Mouse (Mus musculus) activated CD4-positive, CD25-positive, alpha-beta regulatory T cell, adult 4 months (primary cell): ENCODE data around the gene Adm. TPM values are rescaled to one million over a fixed set of nuclear protein-coding genes. Genes with fewer than 3 reads are reported as not detected.
"Not testable (repeated sequence)": the region's sequence is repeated elsewhere in the genome, so short reads cannot be mapped to it uniquely, and the experiment has no call there.

Experiments used
- ATAC-seq: one replicate; pipeline ENCODE4 v1.8.0; 2017
- polyA plus RNA-seq, 2 experiments: library from polyadenylated mRNA; unstranded; fragments of 100-300 nt; shearing (Covaris generic); gene quantifications; one replicate each; pipeline ENCODE4 v1.2.1; 2017

Gene Adm
- polyA plus RNA-seq, 2 experiments from 2014 or later: not detected

DNA sequence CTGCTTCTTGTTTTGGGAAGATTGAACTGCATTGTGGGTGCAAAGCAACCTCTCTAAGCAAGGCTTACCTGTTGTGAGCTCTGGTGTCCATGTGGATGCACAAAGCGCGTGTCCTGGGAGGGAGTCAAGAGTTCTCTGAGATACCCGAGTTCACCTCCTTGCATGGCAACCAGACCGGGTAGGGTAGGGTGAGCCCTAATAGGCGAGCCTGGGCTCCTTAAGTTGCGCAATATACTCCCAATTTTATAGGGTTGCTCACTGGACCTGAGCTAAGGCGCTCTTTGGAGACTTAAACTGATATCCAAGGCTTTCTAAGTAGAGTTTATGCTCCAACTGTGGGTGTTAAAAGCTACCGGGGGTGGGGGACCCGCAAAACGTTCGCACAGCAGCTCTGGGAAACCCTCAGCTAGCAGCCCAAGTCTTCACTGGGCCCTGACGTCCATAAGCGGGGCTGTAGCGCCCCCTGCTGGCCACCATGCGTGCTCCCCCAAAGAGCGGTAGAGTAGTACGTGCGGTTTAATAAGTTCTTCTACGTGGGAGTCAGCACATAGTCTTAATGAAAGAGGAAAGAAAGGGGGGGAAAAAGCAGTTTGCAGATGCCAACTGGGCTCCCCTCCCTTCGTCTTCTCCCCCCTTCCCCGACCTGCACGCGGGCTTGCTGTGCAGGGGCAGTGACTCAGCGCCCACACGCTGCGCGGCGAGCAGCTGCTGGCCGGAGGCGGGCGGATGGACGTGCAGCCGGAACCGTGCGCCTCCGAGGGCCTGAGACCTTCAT, 2.6 kb downstream of the Adm start:
- peak; percentile 77 for ATAC-seq

DNA sequence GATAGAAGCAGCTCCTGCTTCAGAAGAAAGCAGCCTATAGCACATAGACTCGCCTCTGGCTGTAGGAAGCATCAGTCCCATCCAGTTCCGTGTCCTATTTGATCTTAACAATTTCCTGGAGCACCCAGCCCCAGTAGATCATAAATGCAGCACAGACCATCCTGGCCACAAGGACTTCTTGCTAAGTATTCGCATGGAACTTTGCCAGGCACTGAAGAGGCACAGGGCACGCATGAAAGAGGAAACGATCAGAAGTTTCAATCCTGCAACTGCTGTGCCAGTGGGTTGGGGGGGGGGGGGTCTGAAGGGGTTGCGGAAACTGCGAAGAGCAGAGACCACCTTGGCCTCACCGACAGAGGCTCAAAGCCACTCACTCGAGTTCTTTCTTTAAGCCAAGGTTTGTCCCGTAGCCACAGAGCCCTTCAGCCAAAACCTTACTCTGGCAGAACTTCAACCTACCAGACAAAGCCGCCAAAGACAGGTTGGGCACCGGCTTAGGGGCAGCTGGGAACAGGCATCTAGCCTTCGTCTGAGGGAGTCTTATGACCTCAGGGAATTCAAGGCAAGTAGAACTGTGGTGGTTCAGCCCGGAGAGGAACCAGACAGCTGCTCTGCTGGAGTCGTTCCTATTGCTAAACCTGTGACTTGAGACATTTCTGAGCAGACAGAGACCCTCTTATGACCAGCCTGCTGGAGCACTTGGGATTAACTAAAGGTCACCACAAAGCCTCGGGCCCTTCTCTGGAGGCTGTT, 3.9 kb downstream of the Adm start:
- no peak for ATAC-seq

DNA sequence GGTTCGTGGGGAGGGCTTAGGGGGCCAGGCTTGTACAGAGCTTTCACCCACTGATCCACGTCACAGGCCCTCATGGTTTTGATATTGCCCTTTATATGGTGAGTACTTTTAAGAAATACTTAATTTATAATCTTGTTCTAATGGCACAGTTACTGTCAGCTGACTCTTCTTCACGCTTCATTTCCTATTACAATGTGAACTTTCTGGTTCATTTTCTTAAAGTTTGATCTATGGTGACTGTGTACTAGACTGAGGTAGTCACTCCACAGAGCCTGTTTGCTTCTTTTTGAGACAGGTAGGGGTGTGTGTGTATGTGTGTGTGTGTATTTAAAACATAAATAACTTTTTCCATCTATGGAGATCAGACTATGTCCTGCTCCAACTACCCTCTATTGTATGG, 8.5 kb downstream of the Adm start:
- ATAC-seq: no peak

DNA sequence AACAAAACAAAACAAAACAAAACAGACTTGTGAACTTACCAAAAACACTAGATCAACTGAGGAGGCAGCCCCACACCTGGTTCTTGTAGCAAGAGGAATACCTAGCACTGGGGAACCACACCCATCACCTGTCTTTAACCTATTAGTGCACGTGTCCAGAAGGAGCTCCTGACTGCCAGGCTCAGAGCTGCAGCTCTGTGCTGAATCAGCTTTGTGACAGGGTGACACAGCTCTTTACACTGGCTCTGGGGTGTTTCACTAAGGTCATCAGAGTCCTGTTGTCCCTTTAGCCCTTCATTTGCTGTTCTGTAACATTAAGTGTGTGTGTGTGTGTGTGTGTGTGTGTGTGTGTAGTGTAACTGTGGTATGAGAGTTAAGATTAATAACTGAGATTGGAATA, 9.1 kb downstream of the Adm start:
- ATAC-seq: no peak

DNA sequence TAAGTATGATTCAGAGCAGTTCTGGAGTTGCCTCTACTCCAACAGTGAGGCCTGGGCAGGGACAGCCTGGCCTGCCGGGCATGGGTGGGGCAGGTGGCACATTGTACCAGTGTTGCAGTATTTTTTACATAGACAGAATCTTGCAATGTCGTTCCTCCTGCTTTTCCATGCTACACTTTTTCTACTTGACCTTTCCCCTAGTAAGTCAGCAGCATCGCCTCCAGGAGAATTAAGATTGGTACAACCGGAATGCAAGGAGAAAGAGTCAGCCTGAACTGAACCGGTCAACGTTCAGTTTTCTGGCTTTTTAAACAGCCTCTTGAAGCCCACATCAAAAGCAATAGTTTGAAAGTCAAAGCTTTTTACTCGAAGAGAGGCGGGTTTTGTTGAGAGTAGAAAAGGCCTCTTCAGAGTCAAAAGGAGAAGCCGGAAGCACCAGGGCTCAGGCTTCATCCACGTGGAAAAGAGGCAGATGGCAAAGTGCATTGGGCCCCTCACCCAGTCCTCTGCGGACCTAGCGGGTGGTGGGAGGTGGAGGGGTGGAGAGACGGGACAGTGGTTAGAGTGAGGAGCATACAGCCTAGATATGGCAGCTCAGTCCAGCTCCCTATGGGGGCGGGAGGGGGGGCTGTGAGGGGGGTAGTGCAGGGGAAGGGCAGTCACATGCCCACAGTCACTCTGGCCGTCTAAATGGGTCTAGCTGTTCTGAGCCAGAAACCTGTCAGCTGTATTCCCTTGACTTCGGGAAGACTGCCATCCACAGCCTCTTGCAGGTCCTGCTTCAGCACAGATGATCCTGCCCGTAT, 11.0 kb downstream of the Adm start:
- ATAC-seq: no peak

DNA sequence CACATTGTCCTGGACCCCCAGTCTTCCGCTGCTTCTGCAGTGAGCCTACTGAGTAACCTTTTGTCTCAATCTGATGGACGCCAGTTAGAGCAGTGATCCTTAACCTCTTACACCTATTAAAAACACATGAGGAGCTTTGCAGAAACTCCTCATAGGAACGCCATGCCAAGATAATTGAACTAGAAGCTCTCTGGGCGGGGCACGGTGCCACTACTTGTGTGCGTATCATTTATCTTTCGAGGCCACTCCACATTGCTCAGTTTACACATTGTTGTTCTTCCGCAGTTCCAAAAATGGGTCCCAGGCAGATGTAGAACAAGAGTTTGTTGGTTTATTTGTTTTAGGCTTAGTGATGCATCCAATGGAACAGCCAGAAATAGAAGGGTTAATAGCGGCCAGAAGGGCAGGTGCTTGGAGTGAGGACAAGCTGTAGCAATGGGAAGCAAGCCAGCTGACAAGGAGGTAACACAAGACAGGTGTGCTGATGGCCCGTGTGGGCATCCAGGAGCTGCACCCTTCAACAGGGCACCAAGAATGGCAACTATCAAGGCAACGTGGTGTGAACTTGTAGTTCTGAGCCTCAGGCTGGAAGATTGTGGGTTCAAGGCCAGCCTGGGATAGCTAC, 11.9 kb downstream of the Adm start:
- no peak for ATAC-seq

DNA sequence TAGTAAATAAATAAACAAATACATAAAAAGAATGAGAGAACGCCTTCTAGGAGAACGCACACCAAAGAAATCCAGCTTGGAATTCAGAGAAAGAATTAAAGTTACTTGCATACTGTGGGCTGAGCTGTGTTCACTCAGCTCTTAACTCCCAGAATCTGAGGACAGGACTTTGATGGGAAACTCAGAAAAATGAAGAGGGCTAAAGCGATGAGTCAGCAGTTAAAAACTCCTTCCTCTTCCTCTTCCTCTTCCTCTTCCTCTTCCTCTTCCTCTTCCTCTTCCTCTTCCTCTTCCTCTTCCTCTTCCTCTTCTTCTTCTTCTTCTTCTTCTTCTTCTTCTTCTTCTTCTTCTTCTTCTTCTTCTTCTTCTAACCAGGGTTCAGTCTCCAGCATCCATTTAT, 12.5 kb downstream of the Adm start:
- ATAC-seq: not testable (repeated sequence)

DNA sequence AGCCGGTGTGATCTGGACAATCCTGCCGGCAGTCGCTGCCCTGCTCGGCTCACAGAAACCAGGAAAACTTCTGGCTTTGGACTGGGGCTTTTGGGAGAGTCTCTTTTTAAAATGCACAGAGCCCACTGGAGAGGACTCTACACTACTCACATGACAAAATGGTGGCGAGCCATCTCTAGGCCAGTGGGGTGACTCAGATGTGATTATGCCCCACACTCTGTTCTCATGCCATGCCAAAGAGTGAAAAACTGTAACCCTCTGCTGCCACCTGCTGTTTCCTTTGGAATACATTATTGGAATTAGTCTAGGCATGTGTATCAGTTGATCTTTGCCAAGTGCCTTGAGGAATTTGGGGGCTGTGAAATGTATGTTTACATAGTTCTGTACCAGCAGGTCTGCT, 17.9 kb downstream of the Adm start:
- ATAC-seq: peak; percentile 40

DNA sequence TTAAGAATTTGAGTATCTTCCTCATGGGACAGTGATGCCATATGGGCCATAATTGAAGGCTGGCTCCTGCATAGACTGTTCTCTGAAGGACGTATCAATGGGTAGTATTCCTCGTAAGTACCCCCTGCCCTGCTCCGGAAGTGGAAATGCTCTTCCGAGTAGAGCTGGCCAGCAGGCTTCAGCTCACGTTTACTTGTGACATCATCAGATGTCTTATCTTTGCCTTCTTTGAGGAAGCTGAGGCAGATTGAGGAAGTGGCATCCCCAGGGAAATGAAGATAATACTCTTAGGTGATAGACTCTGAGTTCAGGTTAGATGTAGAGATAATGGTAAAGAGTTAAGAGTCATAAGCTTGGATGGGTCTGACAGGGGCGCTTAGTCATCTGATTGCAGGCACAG, 18.4 kb downstream of the Adm start:
- no peak for ATAC-seq

DNA sequence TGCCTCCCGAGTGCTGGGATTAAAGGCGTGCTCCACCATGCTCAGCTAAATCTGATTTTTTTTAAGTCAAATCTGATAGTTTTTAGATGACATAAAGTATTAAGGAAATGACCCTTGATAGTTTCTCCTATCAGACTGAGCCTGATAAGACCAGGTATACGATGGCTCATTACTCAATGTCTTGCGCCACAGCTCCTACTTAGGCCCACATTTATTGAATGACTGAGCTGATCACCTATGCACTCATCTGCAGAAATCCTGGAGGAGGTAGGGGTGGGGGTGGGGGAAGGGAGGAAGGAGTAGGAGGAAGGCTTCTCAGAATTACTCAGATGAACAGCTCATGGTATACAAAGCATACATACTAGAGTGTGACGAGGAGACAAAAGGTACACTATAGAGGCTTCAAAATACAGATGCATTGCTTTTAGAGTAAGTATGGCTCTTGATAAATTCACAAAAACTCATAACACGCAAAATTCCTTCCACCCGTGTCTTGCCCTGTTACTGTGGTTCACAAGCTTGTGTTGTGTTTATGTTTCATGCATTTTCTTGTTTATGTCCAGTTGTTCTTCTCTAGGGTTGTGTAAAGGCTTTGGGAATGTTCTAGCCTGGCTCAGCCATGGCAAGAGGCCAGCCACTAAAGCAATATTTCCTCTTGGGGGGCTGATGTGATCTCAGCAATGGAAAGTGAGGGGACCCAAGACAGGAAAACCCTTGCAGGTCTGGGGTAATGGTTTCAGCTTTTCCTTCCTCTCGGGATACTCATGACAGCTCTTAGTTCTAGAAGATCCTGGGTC, 19.3 kb downstream of the Adm start:
- ATAC-seq: no peak

DNA sequence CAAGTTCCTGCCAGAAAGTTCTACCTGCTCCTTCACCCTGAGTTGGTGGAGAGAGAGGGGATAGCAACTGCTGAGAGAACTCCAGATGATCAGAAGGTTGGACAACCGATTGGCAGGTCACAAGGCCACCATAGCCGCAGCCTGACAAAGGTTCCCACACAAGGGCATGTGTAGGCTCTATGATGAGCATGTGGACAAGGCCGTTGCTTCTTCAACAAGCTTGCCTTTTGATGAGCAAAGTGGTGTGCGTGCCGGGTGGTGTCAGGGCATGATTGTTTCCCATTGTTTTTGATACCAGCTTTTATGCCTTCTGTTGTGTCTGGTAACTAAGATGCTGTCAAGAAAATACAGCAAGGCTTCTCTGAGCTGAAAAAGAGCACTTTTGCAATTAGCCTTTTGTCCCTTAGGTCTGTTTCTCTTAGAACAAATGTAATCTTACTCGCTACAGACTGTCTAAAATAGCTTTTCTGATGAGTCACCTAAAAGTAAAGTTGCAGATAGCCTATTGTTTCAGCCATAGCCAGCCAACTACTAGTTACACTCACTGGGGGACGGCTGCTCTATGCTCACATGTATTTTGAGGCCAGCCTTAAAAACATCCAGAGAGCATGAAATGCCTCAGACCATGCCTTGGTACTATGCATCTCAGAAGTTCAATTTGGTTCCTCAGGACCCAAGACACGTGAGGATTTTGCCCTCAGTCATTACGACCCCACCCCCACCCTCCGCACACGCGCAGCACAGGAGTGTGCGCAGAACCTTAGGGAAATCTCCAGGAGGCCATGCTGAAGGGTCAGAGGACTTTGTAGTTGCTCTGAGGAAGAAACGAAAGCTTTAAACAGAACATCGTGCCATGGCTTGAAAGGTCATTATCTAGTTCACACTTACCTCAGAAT, 20.3 kb downstream of the Adm start:
- ATAC-seq: no peak

DNA sequence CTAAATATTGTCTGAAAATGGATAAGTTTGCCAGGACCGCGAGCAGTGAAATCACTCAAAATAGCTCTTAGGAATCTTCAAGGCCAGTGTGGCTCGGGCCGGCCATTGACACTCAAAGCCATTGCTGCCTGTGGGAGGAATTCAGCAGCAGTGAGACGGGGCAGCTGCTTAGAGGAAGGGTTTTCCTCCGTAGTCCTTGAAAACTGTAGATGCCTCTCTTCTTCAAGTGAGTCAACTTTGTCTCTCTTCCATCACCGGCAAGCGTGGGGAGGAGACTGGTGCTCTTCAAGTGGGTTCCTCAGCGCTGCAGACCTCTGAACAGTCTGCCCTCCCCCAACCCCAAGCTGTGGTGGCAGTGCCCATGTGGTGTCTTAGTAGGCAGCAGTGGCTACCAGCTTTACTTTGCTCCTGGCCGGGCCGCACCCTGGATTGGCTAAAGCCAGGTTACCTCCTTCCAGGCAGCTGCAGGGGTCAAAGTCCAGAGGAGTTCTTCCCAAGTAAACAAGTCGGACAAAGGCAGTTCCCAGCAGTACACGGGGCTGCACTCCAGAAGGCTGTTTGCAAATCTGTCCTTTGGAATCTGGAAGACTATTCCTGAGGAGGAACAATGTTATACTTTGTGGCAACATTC, 21.1 kb downstream of the Adm start:
- ATAC-seq: no peak

DNA sequence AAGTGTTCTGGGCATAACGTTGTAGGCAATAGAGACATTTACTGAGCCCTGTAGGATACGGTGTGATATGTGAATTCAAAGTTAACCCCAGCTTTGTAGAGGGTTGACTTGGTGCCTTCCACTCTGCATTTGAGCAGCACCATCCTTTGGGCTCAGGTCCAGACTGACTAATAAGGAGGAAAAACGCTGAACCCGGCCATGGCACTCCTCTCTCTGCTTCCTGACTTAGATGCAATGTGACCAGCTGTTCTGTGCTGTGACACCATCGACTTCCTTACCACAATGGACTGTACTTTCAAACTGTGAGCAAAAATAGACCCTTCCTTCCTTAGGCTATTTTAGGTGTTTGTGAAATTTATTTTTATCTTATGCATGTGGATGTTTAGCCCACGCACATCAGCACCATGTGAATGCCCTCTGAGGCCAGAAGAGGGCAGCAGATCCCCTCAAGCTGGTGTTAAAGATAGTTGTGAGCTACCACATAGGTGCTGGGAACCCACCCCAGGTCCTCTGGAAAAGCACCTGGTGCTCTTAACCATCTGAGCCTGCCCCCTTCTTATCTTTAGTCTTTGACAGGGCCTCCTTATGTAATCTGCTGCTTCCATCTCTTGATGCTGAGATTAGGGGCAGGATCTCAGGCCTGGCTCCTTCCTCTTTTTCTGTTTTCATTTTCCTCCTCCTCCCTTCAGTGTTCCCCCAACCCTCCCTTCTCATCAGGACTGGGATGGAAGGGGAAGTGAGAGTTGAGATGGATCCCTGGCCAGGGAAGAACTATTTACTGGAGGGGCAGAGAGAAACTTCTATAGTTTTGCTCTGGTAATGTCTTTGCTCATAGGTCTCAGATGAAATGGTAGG, 21.9 kb downstream of the Adm start:
- ATAC-seq: no peak

DNA sequence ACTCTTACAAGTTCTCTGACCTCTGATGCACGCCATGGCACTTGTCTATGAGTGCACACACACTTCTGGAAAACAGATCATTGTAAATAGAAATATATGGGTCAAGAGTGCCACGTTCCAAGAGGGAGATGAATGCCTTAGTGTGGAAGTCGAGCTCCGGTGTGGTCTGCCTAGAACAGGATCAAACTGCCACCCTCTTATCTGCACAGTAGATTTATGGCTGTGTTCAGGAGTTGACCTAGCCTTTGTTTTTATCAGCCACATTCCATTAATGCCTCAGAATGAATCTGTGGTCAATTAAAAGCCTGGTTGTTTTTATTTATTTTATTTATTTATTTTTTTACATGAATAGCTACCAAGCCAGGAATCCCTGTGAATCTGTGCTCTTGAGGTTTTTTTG, 23.0 kb downstream of the Adm start:
- ATAC-seq: no peak

DNA sequence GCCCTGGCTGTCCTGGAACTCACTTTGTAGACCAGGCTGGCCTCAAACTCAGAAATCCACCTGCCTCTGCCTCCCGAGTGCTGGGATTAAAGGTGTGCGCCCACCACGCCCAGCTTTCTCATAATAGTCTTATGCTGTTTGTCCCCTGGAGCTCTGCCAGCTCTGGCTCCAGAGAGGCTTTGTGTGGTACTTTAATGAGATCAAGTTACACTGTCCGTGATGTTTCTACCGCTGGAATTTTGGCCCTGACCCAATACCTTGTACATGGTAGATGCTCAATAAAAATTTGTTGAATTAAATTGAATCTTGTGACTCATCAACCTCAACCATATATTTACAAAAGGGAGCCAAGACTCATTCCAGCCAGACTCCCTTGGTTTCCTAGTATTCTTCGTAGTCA, 23.6 kb downstream of the Adm start:
- no peak for ATAC-seq

DNA sequence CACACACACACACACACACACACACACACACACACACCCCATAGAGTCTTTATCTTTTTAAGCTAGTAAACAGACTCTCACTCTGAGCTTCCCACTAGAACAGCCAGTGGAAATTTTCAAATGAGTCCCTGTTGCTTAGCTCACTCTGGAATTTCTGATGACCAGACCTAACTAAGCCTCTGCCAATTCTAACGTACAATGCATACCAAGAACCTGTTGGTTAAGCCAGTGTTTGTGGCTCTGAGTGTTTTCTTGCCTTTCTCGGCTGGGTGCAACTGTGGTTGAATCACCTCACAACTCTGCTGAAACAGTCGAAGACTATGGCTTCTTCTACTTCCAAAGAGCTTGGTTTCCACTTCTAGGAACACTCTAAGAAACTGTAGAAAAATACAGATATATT, 27.8 kb downstream of the Adm start:
- no peak for ATAC-seq

DNA sequence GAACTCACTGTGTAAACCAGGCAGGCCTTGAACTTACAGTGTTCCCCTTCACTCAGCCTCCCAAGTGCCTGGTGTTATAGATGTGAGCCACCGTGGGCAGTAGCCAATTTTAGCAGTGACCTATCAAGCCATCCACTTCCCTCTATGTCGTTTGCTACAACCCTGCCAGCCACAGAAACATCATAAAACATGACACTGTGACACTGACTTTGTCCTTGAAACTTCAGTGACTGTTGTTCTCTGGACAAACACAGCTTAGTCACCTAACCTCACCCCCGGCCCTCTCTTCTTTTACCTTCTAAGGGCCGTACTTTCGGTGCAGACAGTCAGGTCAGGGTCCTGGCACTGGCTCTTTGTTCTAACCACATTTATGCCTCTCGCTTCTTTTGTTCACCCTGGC, 28.5 kb downstream of the Adm start:
- no peak for ATAC-seq

DNA sequence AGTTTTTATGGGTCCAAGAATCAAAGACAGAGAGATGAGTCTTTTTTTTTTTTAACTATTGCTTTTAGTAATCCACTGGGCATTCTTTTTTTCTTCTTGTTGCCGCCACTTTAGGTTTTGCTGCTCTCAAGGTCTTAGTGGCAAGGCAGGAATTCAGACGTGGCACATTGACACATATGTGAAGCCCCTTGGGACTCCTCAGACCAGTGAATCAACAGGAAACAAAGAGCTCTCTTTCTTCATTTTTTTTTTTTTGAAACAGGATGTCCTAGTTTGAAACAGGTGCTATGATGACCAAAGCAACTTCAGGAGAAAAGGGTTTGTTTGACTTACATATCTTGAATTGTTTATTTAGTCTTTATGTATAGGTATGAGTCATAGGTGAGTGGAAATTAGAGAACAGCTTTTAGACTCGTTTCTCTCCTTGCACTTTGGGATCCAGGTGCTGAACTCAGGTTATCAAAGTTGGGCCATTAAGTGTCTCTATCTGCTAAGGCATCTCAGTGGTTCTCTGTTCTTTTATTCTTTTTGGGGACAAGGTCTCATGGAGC, 31.0 kb downstream of the Adm start:
- ATAC-seq: no peak

DNA sequence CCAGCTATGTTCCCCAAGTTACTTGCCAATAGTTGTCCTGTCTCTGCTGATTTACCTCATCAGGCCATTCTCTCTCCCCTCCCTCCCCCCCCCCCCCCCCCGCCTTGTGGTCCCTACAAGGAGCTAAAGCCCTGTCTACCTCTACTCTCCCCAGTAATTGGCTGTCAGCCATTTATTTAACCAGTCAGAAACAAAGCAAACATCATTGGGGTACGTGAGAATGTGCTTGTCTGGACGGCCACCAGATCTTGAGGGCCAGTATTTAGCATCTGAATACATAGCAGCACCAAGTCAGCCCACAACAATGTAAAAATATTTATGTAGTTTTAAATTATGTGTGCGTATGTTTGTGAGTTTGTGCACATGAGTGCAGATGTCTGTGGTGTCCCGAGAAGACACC, 39.1 kb downstream of the Adm start:
- no peak for ATAC-seq
